Comparison of ENCODE assay signal across 12 mouse cellular contexts in the genomic region with DNA sequence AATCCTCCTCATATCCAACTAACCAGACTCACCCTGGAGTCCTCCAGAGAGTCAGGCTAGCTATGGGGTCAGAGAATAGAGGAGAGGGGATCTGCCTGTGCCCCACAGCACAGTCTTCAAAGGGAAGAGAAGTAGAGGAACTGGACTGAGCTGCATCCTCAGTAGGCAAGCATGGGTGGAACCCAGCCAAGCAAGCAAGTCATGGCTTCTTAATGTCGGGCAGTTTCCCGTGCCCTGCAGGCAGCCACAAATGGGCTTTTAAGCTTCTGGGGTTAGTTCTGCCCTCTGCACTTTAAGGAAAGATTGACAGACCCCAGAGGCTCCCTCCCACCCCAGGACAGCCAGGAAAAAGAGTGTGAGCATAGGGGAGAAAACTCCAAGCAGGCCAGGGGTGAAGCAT.
"Had no signal": no experiment of that assay in that cellular context is flagged by ENCODE, and none has a peak within 500 bp of the region (broad histone marks: within the 10 kb centered on the region; RNA-seq: fewer than 3 reads in every experiment).

No protein-coding gene starts in this region.

- ATAC-seq: liver, embryonic 12.5 days; midbrain, embryonic 15.5 days had no signal

- H3K4me3 ChIP-seq: limb, embryonic 15.5 days; liver, embryonic 12.5 days; megakaryocyte, embryonic 14.5 days; midbrain, embryonic 15.5 days; neural tube, embryonic 13.5 days had no signal

- H3K27ac ChIP-seq: limb, embryonic 15.5 days; liver, embryonic 12.5 days; midbrain, embryonic 15.5 days; neural tube, embryonic 13.5 days had no signal

- H3K4me2 ChIP-seq: limb, embryonic 15.5 days; liver, embryonic 12.5 days; lung, embryonic 14.5 days; midbrain, embryonic 11.5 days; midbrain, embryonic 15.5 days; neural tube, embryonic 13.5 days had no signal

- DNase-seq: kidney, adult 18-20 months; lung, embryonic 14.5 days; lung, postnatal 10 days; lung, postnatal 4 days; retina, postnatal 1 day; thymus, postnatal 36 days had no signal

- H3K4me1 ChIP-seq: limb, embryonic 15.5 days; liver, embryonic 12.5 days; midbrain, embryonic 15.5 days; neural tube, embryonic 13.5 days had no signal

- H3K36me3 ChIP-seq: limb, embryonic 15.5 days; liver, embryonic 12.5 days; midbrain, embryonic 15.5 days; neural tube, embryonic 13.5 days had no signal

- H3K9me3 ChIP-seq: limb, embryonic 15.5 days; liver, embryonic 12.5 days; megakaryocyte, embryonic 14.5 days; midbrain, embryonic 15.5 days; neural tube, embryonic 13.5 days had no signal

- H3K9ac ChIP-seq: limb, embryonic 15.5 days; liver, embryonic 12.5 days; lung, embryonic 14.5 days; midbrain, embryonic 15.5 days; neural tube, embryonic 13.5 days had no signal

- H3K27me3 ChIP-seq: limb, embryonic 15.5 days; liver, embryonic 12.5 days; midbrain, embryonic 15.5 days; neural tube, embryonic 13.5 days had no signal
